Mouse (Mus musculus) heart, adult 2 months (tissue): Measurements from ENCODE around the gene Baz2a. TPM values are rescaled to one million over a fixed set of nuclear protein-coding genes. Genes with fewer than 3 reads are reported as not detected.
A peak's percentile ranks its signal among the peaks of the same experiment; 100 is the strongest.
"Not testable (repeated sequence)": the region's sequence is repeated elsewhere in the genome, so short reads cannot be mapped to it uniquely, and the experiment has no call there.

Source experiments
- DNase-seq, 2 experiments: peaks; one replicate each; pipeline ENCODE4 v3.0.0; 2021
- H3K27ac ChIP-seq: fragments of 200-600 bp; 2 replicates; pipeline ENCODE4 v1.8.1; 2022
- H3K27me3 ChIP-seq: fragments of 200-500 bp; 2 replicates; pipeline ENCODE4 v1.6.1; 2012; ENCODE audit warnings: mild to moderate bottlenecking, low read length, inconsistent platforms, mixed read lengths; ENCODE audit not compliant: control insufficient read depth, insufficient read depth
- H3K36me3 ChIP-seq: fragments of 200-500 bp; 2 replicates; pipeline ENCODE4 v1.6.1; 2012; ENCODE audit warnings: low read length, inconsistent platforms; ENCODE audit not compliant: control insufficient read depth, insufficient read depth
- H3K4me1 ChIP-seq: fragments of 200-500 bp; 2 replicates; pipeline ENCODE4 v1.6.1; 2011; ENCODE audit warnings: low read length; ENCODE audit not compliant: control insufficient read depth, insufficient read depth
- H3K4me3 ChIP-seq: fragments of 200-600 bp; 2 replicates; pipeline ENCODE4 v1.8.1; 2022
- H3K79me2 ChIP-seq: fragments of 200-500 bp; replicated peaks from 2 replicates; pipeline ENCODE4 v1.6.1; 2012; ENCODE audit warnings: mild to moderate bottlenecking, inconsistent platforms, low read length, moderate library complexity, mixed read lengths; ENCODE audit not compliant: control insufficient read depth, insufficient read depth
- H3K9ac ChIP-seq: fragments of 200-500 bp; 2 replicates; pipeline ENCODE4 v1.6.1; 2012; ENCODE audit warnings: low read depth, mild to moderate bottlenecking, control low read depth, inconsistent platforms, low read length, mixed read lengths
- CTCF ChIP-seq: fragments of 200-600 bp; IDR thresholded peaks from 2 replicates; pipeline ENCODE4 v1.8.1; 2022; ENCODE audit warnings: antibody characterized with exemption, mild to moderate bottlenecking, moderate library complexity
- EP300 ChIP-seq: fragments of 200-500 bp; IDR thresholded peaks from 2 replicates; pipeline ENCODE4 v1.6.1; 2011; ENCODE audit warnings: low read depth, low read length, control low read depth; ENCODE audit not compliant: insufficient read depth
- POLR2A ChIP-seq: fragments of 200-500 bp; IDR thresholded peaks from 2 replicates; pipeline ENCODE4 v1.6.1; 2011; ENCODE audit warnings: mild to moderate bottlenecking, low read depth, low read length, control low read depth; ENCODE audit not compliant: insufficient read depth
- WGBS: fragments of 180-500 bp; shearing (Covaris S2); methylation state at CpG from one replicate; pipeline ENCODE4 v1.1.7; 2018; 5-methylcytosine and 5-hydroxymethylcytosine counted together
- intact Hi-C: fragments of 180-260 bp; cut with DNase I; formaldehyde crosslinking; loops from one replicate; pipeline ENCODE4 v1.15.1; 2025
- polyA plus RNA-seq: library from polyadenylated mRNA; depleted of rRNA; stranded (reverse); fragments of >200 nt; gene quantifications from 2 replicates; pipeline ENCODE4 v1.2.3, GENCODE M21; 2012
- total RNA-seq, 2 experiments: library from RNA; stranded (reverse); gene quantifications; 2 replicates each; pipeline ENCODE4 v1.2.3; 2021

Gene Baz2a
- total and polyA plus RNA-seq, 3 experiments: 15.5 to 22.4 (median 18.4) TPM

GRCm38 (mm10) chr10:128069201-128069600, 22.2 kb upstream of the Baz2a start:
- DNase-seq: no peak

GRCm38 (mm10) chr10:128070432-128070831, 20.9 kb upstream of the Baz2a start:
- H3K27me3 ChIP-seq, intact Hi-C loops, DNase-seq, H3K9ac ChIP-seq, H3K79me2 ChIP-seq, H3K27ac ChIP-seq, H3K4me1 ChIP-seq, H3K4me3 ChIP-seq: not testable (repeated sequence)
- peak; percentile 21; the same call in 1 of the 2 replicates for TF ChIP-seq CTCF
- WGBS: 96% methylated on average over 2 of the region's 2 CpGs
- H3K36me3 ChIP-seq: peaks cover 15% of the 10 kb centered on the region

More at GRCm38 (mm10) chr10:128069201-128069600, 22.2 kb upstream of the Baz2a start:
- WGBS: 46% methylated on average over 4 of the region's 4 CpGs
- Histone ChIP-seq H3K4me1 (peaks cover 7% of the 10 kb centered on the region), H3K79me2 (peaks cover 6% of the 10 kb centered on the region), H3K4me3 (no peak overlapping the region), H3K27ac (peak overlapping the region; percentile 1; the same call in 1 of the 2 replicates), H3K9ac (no peak overlapping the region), H3K36me3 (peaks cover 15% of the 10 kb centered on the region), H3K27me3 (no peaks in the 10 kb centered on the region)
- TF ChIP-seq EP300: no peak
- intact Hi-C loops: no loop called here

GRCm38 (mm10) chr10:128078269-128078668, 13.1 kb upstream of the Baz2a start:
- intact Hi-C loops, H3K27me3 ChIP-seq, H3K9ac ChIP-seq, DNase-seq, H3K4me1 ChIP-seq, H3K4me3 ChIP-seq, H3K36me3 ChIP-seq, H3K27ac ChIP-seq, H3K79me2 ChIP-seq: not testable (repeated sequence)
- 78% methylated on average over 5 of the region's 5 CpGs for WGBS

GRCm38 (mm10) chr10:128080496-128080895, 10.9 kb upstream of the Baz2a start:
- 79% methylated on average over 1 of the region's 1 CpGs for WGBS
- Histone ChIP-seq H3K27ac (no peak overlapping the region), H3K36me3 (peaks cover 10% of the 10 kb centered on the region), H3K9ac (no peak overlapping the region), H3K4me1 (peaks cover 5% of the 10 kb centered on the region), H3K4me3 (no peak overlapping the region), H3K79me2 (peaks cover 7% of the 10 kb centered on the region), H3K27me3 (no peaks in the 10 kb centered on the region)
- intact Hi-C loops: no loop called here
- TF ChIP-seq EP300: no peak
- no peak for TF ChIP-seq POLR2A
- TF ChIP-seq CTCF: peak; percentile 70
- no peak for DNase-seq

GRCm38 (mm10) chr10:128081807-128082476, 9.4 kb upstream of the Baz2a start:
- no peak for DNase-seq
- TF ChIP-seq POLR2A: no peak
- TF ChIP-seq EP300: no peak
- no peak for TF ChIP-seq CTCF
- Histone ChIP-seq H3K4me1 (peaks cover 6% of the 10 kb centered on the region), H3K27me3 (no peaks in the 10 kb centered on the region), H3K4me3 (peak overlapping the region; percentile 75), H3K9ac (peak overlapping the region; percentile 86), H3K36me3 (peaks cover 23% of the 10 kb centered on the region), H3K79me2 (peaks cover 7% of the 10 kb centered on the region), H3K27ac (peak overlapping the region; percentile 89)
- WGBS: 22% methylated on average over 6 of the region's 6 CpGs
- intact Hi-C loops: loop anchor here (2.0 kb wide), 1 partner anchor 23 kb away; the partner anchor contains the start of gene Ptges3

GRCm38 (mm10) chr10:128082477-128082808, 8.9 kb upstream of the Baz2a start:
- no peak for DNase-seq
- Histone ChIP-seq H3K27ac (peak overlapping the region; percentile 89), H3K27me3 (no peaks in the 10 kb centered on the region), H3K36me3 (peaks cover 25% of the 10 kb centered on the region), H3K4me3 (peak overlapping the region; percentile 75), H3K79me2 (peaks cover 7% of the 10 kb centered on the region), H3K4me1 (peaks cover 6% of the 10 kb centered on the region), H3K9ac (peak overlapping the region; percentile 86)
- intact Hi-C loops: loop anchor here (2.0 kb wide), 1 partner anchor 24 kb away; the partner anchor contains the start of gene Ptges3
- no peak for TF ChIP-seq POLR2A
- no peak for TF ChIP-seq CTCF
- no peak for TF ChIP-seq EP300
- 4% methylated on average over 9 of the region's 9 CpGs for WGBS
